Mouse (Mus musculus) forebrain, embryonic 13.5 days (tissue): ENCODE results near the gene Cc2d2a. TPM values are rescaled to one million over a fixed set of nuclear protein-coding genes. Genes with fewer than 3 reads are reported as not detected.

Experiments
- ATAC-seq: fragments of 200-750 bp; cut with Nextera tagmentation; 2 replicates; pipeline ENCODE4 v1.8.0; 2017
- H3K27ac ChIP-seq: fragments of 300-500 bp; sonication (generic); 2 replicates; pipeline ENCODE4 v1.5.1; 2015; ENCODE audit warnings: inconsistent platforms, mild to moderate bottlenecking, moderate library complexity
- H3K27me3 ChIP-seq: fragments of 300-500 bp; sonication (generic); 2 replicates; pipeline ENCODE4 v1.6.1; 2015; ENCODE audit warnings: mild to moderate bottlenecking, inconsistent platforms
- H3K36me3 ChIP-seq: fragments of 300-500 bp; sonication (generic); 2 replicates; pipeline ENCODE4 v1.6.1; 2015; ENCODE audit warnings: mild to moderate bottlenecking, inconsistent platforms; ENCODE audit not compliant: poor library complexity, severe bottlenecking
- H3K4me1 ChIP-seq: fragments of 300-500 bp; sonication (generic); 2 replicates; pipeline ENCODE4 v1.6.1; 2015; ENCODE audit warnings: inconsistent platforms
- H3K4me2 ChIP-seq: fragments of 300-500 bp; sonication (generic); 2 replicates; pipeline ENCODE4 v1.6.1; 2015; ENCODE audit warnings: inconsistent platforms, mild to moderate bottlenecking, moderate library complexity
- H3K4me3 ChIP-seq: fragments of 300-500 bp; sonication (generic); 2 replicates; pipeline ENCODE4 v1.5.1; 2015; ENCODE audit warnings: mild to moderate bottlenecking, inconsistent platforms
- H3K9ac ChIP-seq: fragments of 300-500 bp; sonication (generic); 2 replicates; pipeline ENCODE4 v1.6.1; 2015; ENCODE audit warnings: mild to moderate bottlenecking, inconsistent platforms
- H3K9me3 ChIP-seq: fragments of 300-500 bp; sonication (generic); replicated peaks from 2 replicates; pipeline ENCODE4 v1.6.1; 2016; ENCODE audit warnings: inconsistent platforms
- WGBS: fragments of 180-500 bp; shearing (Covaris S2); methylation state at CpG from one replicate; pipeline ENCODE4 v1.1.7; 2015; 5-methylcytosine and 5-hydroxymethylcytosine counted together
- polyA plus RNA-seq: library from polyadenylated mRNA; unstranded; fragments of >200 nt; fragmentation: Nextera tagmentation; extraction: Ambion mirVana; gene quantifications from 2 replicates; pipeline ENCODE4 v1.2.1, GENCODE M21; 2015

Cc2d2a gene
- polyA plus RNA-seq, 1 experiment from 2014 or later: 8.7 TPM

GRCm38 (mm10) chr5:43745156-43745555, 83.0 kb downstream of the Cc2d2a start:
- Histone ChIP-seq H3K27ac (no peak overlapping the region), H3K4me3 (no peak overlapping the region), H3K4me2 (no peak overlapping the region), H3K9me3 (no peaks in the 10 kb centered on the region), H3K9ac (no peak overlapping the region), H3K4me1 (no peaks in the 10 kb centered on the region), H3K27me3 (no peaks in the 10 kb centered on the region), H3K36me3 (peaks cover 33% of the 10 kb centered on the region)
- 73% methylated on average over 5 of the region's 5 CpGs for WGBS
- ATAC-seq: no peak

GRCm38 (mm10) chr5:43748039-43748438, 85.9 kb downstream of the Cc2d2a start:
- Histone ChIP-seq H3K36me3 (peaks cover 18% of the 10 kb centered on the region), H3K4me1 (no peaks in the 10 kb centered on the region), H3K27me3 (no peaks in the 10 kb centered on the region), H3K9ac (no peak overlapping the region), H3K4me2 (no peak overlapping the region), H3K27ac (no peak overlapping the region), H3K9me3 (no peaks in the 10 kb centered on the region), H3K4me3 (no peak overlapping the region)
- WGBS: 92% methylated on average over 4 of the region's 4 CpGs
- no peak for ATAC-seq

GRCm38 (mm10) chr5:43749092-43749491, 86.9 kb downstream of the Cc2d2a start:
- Histone ChIP-seq H3K9ac (no peak overlapping the region), H3K4me3 (no peak overlapping the region), H3K4me2 (no peak overlapping the region), H3K36me3 (peaks cover 16% of the 10 kb centered on the region), H3K9me3 (no peaks in the 10 kb centered on the region), H3K27ac (no peak overlapping the region), H3K27me3 (no peaks in the 10 kb centered on the region), H3K4me1 (no peaks in the 10 kb centered on the region)
- WGBS: 77% methylated on average over 3 of the region's 3 CpGs
- ATAC-seq: no peak

DNA sequence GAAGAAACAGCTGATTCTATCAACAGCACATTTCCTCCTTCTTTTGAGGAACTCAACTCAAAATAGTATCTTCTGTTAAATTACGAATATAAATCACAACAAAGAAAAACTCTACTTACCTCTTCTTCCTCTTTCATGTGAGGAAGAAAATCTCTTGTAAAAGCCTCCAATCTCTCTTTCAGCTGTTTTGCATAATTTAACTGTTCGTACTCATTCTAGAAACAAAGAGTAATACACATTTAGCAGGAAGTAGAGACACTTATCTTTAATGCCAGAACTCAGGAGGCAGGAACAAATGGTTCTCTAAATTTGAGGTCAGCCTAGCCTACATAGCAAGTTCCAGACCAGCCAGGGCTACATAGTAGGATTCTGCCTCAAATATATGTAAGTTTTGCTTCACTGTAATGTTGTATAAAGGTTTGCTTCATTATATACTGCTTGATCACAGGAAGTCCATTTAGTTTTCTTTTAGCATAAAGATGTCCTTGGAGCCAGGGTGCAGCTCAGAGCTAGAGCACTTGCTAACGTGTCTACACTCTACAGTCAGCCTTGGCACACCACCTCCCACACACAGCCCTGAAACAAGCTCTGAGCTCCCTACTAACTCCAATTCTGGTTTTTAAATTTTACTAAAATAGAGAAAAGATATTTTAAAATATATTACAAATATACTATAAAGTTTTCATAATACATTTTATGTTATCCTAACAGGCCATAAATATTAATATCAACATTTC, 108.6 kb downstream of the Cc2d2a start:
- H3K27ac ChIP-seq: no peak overlapping the region
- 91% methylated on average over 3 of the region's 3 CpGs for WGBS
- no peak overlapping the region for H3K4me2 ChIP-seq
- peaks cover 36% of the 10 kb centered on the region for H3K36me3 ChIP-seq
- H3K9me3 ChIP-seq: no peaks in the 10 kb centered on the region
- H3K4me3 ChIP-seq: no peak overlapping the region
- no peaks in the 10 kb centered on the region for H3K4me1 ChIP-seq
- no peaks in the 10 kb centered on the region for H3K27me3 ChIP-seq
- no peak overlapping the region for H3K9ac ChIP-seq
- ATAC-seq: no peak

DNA sequence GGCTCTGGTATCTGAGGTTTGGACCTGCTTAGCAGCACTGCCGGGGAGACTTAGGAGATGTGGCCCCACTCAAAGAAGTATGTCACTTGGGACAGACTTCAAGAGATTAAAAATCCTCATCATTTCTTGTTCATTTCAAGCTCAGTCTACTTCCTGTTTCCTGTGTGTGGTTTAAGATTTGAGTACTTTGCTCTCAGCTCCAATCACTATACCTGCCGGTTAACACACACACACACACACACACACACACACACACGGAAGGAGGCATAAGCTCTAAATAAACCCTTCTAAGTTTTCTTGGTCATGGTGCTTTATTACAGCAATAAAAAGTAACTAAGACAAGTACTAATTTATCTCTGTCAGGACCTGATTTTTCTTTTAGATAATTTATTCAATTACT, 109.4 kb downstream of the Cc2d2a start:
- H3K4me2 ChIP-seq: no peak overlapping the region
- H3K9me3 ChIP-seq: no peaks in the 10 kb centered on the region
- H3K27ac ChIP-seq: no peak overlapping the region
- peaks cover 4% of the 10 kb centered on the region for H3K4me1 ChIP-seq
- H3K36me3 ChIP-seq: peaks cover 30% of the 10 kb centered on the region
- no peak for ATAC-seq
- no peaks in the 10 kb centered on the region for H3K27me3 ChIP-seq
- 94% methylated on average over 3 of the region's 3 CpGs for WGBS
- no peak overlapping the region for H3K4me3 ChIP-seq
- no peak overlapping the region for H3K9ac ChIP-seq

GRCm38 (mm10) chr5:43776407-43776806, 114.3 kb downstream of the Cc2d2a start:
- Histone ChIP-seq H3K27ac (no peak overlapping the region), H3K4me2 (no peak overlapping the region), H3K9me3 (no peaks in the 10 kb centered on the region), H3K27me3 (no peaks in the 10 kb centered on the region), H3K9ac (no peak overlapping the region), H3K4me3 (no peak overlapping the region), H3K36me3 (no peaks in the 10 kb centered on the region), H3K4me1 (peaks cover 26% of the 10 kb centered on the region)
- ATAC-seq: no peak

- Histone ChIP-seq H3K4me2 (no peak overlapping the region), H3K4me3 (no peak overlapping the region), H3K9ac (no peak overlapping the region), H3K9me3 (no peaks in the 10 kb centered on the region), H3K27me3 (no peaks in the 10 kb centered on the region), H3K36me3 (no peaks in the 10 kb centered on the region), H3K27ac (no peak overlapping the region), H3K4me1 (peaks cover 26% of the 10 kb centered on the region)
- ATAC-seq: no peak
- 48% methylated on average over 1 of the region's 1 CpGs for WGBS
These were observed 114.8 kb downstream of the Cc2d2a start for GRCm38 (mm10) chr5:43776993-43777392.

DNA sequence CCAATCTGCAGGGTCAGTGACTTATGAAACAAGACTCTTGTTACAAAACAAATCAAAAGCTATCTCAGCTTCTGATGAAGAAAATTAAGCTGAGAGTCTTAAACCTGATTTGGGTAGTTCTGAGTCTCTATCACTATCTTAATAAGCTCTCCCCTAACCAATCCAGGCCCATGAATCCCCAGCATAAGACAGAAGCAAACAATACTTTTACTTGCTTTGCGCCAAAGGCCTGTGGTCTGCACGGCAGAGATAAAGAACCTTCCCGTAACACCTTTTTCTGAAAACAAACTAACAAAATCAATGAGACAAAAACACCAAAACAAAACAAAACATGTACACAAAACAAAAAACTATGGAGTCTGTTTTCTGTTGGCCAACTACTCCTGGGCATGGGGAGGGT, 116.4 kb downstream of the Cc2d2a start:
- no peak overlapping the region for H3K9ac ChIP-seq
- no peaks in the 10 kb centered on the region for H3K27me3 ChIP-seq
- no peak overlapping the region for H3K4me3 ChIP-seq
- H3K4me1 ChIP-seq: peaks cover 32% of the 10 kb centered on the region
- H3K4me2 ChIP-seq: no peak overlapping the region
- no peaks in the 10 kb centered on the region for H3K9me3 ChIP-seq
- H3K36me3 ChIP-seq: no peaks in the 10 kb centered on the region
- H3K27ac ChIP-seq: no peak overlapping the region
- ATAC-seq: no peak
- WGBS: 92% methylated on average over 3 of the region's 3 CpGs

DNA sequence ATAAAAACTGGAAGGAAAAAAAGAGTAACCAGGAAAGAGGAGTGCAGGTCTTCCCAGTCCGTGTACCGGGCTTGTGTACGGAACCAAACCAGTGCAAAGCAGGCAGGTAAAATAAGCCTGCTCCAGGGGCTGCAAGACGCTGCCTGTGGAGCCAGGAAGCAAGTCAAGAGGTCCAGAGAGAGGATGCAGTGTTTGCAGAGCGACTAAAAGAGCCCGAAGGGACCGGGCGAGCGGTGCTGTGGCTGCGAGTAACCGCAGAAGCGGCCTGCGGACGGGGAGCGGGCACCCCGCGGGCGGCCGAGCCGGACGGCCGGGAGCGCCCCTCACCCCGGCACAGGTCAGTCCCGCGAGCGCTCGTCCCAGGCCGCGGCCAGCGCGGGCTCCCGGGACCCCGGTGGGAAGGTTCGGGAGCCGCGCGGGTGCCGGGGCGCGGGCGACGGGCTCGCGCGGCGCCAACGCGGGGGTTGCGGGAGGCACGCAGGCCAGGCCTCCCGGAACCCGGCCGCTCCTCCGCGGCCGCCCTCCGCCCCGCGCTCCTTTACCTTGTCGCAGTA, 119.4 kb downstream of the Cc2d2a start:
- 0% methylated on average over 49 of the region's 61 CpGs for WGBS
- Histone ChIP-seq H3K9me3 (no peaks in the 10 kb centered on the region), H3K27ac (peak overlapping the region; percentile 93), H3K4me2 (peak overlapping the region; percentile 65), H3K4me1 (peaks cover 28% of the 10 kb centered on the region), H3K9ac (peak overlapping the region; percentile 88), H3K27me3 (no peaks in the 10 kb centered on the region), H3K36me3 (no peaks in the 10 kb centered on the region), H3K4me3 (peak overlapping the region; percentile 81)
- no peak; the same call in 1 of the 2 replicates for ATAC-seq

- peak overlapping the region; percentile 65 for H3K4me2 ChIP-seq
- WGBS: 4% methylated on average over 70 of the region's 82 CpGs
- H3K4me1 ChIP-seq: peaks cover 21% of the 10 kb centered on the region
- H3K9me3 ChIP-seq: no peaks in the 10 kb centered on the region
- H3K36me3 ChIP-seq: no peaks in the 10 kb centered on the region
- H3K9ac ChIP-seq: peak overlapping the region; percentile 88
- peak overlapping the region; percentile 97 for H3K27ac ChIP-seq
- peak overlapping the region; percentile 81 for H3K4me3 ChIP-seq
- H3K27me3 ChIP-seq: no peaks in the 10 kb centered on the region
- peak; percentile 94 for ATAC-seq
These were observed 120.1 kb downstream of the Cc2d2a start for GRCm38 (mm10) chr5:43781977-43782930.

- WGBS: 92% methylated on average over 2 of the region's 2 CpGs
- Histone ChIP-seq H3K4me2 (no peak overlapping the region), H3K4me1 (peaks cover 21% of the 10 kb centered on the region), H3K9ac (no peak overlapping the region), H3K9me3 (no peaks in the 10 kb centered on the region), H3K27ac (no peak overlapping the region), H3K27me3 (no peaks in the 10 kb centered on the region), H3K36me3 (no peaks in the 10 kb centered on the region), H3K4me3 (no peak overlapping the region)
- no peak for ATAC-seq
These were observed 121.8 kb downstream of the Cc2d2a start for GRCm38 (mm10) chr5:43783996-43784395.

- no peak overlapping the region for H3K4me2 ChIP-seq
- H3K4me3 ChIP-seq: no peak overlapping the region
- no peaks in the 10 kb centered on the region for H3K9me3 ChIP-seq
- peaks cover 5% of the 10 kb centered on the region; the same call in 1 of the 2 replicates for H3K4me1 ChIP-seq
- H3K9ac ChIP-seq: no peak overlapping the region
- no peak for ATAC-seq
- WGBS: 88% methylated on average over 4 of the region's 4 CpGs
- H3K36me3 ChIP-seq: no peaks in the 10 kb centered on the region
- no peak overlapping the region for H3K27ac ChIP-seq
- H3K27me3 ChIP-seq: no peaks in the 10 kb centered on the region
These were observed 124.5 kb downstream of the Cc2d2a start for GRCm38 (mm10) chr5:43786607-43787006.
